Mouse (Mus musculus) adrenal gland, adult 18-20 months (tissue): ENCODE measurements around the gene Birc5. TPM values are rescaled to one million over a fixed set of nuclear protein-coding genes. Genes with fewer than 3 reads are reported as not detected.
"Not testable (repeated sequence)": the region's sequence is repeated elsewhere in the genome, so short reads cannot be mapped to it uniquely, and the experiment has no call there.

Source experiments
- DNase-seq, 2 experiments: peaks; one replicate each; pipeline ENCODE4 v3.0.0; 2021 to 2022; ENCODE audit warnings: low spot score in 2 of 2
- total RNA-seq, 2 experiments: library from RNA; stranded (reverse); gene quantifications; 1 replicate in 1 of 2; 2 replicates in 1 of 2; pipeline ENCODE4 v1.2.3; 2021

Gene Birc5
- total RNA-seq, 2 experiments from 2014 or later: 0.61 to 1.2 TPM

DNA sequence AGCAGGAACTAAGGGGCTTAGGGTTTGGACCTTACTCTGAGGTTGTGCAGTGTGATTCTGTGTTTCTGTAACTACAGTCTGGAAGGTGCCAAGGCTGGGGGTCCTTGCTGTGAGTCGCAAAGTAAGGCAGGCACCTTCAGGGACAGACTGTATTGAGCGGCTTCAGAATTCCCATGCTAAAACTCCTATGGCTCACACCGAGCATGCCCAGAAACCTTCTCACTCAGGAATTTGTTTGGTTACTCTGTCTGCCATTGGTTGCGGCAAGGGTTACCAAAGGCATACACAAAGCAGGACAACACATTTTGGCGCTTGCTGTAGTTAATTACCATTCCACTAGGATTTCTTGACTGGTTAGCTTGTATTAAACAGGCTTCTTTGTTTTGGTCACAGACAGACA is 22.9 kb upstream of the Birc5 start:
- no peak for DNase-seq

DNA sequence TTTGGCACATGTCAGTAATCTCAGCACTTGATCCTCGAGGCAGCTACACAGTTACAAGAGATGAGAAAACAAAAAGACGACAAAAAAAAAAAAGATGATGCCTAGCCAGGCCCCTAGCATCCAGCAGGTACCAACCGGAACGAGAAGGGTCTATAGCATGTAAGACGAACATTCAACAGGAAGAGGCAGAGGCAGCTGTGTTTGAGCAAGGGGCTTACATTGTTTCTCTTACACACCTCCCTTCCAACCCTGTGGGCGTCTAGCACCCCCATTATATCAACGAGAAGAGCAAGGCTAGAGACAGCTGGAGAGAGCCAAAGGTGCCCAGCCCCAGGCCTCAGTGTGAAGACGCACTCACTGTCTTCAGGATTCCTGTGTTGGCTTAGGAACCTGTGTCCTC is 22.1 kb upstream of the Birc5 start:
- DNase-seq: no peak

DNA sequence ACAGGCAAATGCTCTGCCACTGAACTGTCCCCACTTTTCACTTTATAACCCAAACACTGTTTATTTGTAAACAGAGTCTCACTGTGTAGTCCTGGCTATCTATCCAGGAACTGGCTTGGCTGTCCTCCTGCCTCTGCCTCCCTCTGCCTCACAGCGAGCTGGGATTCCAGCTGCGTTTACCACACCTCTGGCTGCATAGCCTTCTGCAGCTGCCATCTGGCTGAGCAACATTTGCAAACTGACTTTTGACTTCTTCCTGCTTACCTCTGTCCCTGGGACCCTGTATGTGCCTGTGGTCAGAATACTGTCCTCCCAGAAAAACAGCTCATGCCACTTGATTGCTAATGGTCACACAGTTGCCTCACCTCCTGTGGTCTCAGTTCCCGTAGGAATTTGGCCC is 21.7 kb upstream of the Birc5 start:
- no peak for DNase-seq

DNA sequence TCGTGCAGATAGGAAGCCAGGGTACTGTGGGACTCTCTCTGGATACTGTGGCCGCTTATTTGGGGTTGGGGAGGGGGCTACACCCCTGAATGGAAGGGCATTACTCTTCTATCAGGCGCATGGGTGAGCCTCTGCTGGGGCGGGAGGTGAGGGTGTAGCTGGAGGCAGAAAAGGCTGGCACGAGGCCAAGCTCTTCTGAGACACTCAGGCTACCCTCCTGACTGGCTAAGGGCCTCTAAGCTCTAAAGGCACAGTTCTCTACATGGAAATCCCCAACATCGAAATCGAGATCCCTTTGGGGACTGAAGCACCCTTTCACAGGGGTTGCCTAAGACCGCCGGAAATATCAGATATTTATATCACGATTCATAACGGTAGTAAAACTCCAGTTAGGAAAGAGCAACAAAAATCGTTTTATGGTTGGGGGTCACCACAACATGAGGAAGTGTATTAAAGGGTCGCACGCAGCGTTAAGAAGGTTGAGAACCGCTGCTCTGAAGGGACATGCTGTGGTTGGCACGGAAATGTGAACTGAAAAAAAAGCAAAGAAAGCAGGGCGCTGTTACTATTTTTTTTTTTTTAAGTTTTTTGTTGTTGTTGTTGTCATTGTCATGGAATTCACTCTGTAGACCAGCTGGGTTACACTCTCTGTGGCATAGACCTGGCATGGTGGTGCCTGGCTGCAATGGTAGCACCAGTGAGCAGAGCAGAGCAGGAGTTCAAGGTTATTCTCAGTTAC is 20.7 kb upstream of the Birc5 start:
- no peak for DNase-seq

DNA sequence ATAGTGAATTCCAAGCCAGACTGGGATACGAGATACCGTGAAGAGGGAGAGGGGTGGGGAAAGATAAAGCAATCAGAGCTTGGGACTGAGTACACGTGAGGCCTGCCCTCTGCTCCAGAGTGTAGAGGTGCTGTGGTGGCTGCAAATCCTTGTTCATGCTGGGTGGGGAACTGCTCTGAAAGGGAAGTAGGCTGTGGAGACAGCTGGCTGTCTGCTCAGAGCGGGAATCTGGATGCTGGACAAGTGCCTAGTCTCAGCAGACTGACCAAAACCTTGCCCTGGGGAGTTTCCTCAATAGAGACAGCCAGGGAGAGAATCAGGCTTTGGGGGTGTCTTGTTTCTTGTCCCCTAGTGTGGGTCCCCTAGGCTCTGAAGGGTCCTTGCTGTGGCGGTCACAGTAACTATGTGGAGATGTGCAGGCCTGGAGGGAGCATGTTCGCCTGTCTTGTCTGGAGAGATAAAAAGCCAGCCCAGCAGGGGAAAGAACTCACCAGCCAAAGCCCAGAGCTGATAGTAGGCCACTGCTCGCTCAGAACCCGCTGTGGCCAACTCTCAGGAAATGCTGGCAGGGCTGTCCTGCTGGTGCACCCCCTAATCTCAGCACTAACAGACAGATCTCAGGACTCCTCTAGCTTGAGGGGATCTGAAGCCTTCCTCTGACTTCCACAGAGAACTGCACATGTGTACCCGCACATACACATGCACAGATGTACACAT is 20.0 kb upstream of the Birc5 start:
- no peak for DNase-seq

DNA sequence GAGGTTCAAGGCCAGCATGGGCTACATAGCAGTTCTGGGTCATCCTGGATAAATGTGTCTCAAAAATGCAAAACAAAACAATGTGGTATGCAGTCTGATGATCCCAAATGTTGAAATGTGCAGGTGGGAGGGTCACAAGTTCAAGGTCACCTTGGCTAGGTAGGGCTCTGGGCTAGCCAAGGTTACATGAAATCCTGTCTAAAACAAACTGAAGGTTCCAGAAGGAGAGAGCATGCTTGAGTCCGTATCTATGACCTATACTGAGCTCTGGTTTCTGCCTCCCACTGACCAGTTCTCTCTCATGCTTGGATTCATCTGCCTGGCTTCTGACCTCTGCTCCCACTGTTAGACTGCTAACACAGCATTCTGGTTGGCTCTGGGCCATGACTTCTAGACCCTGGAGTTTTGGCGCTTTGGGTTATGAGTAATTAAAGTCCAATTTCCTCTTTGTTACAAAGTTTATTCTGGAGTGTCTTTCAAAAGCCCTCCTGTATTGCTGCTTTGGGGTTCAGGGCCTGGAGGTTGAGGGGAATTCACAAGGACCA is 19.3 kb upstream of the Birc5 start:
- no peak for DNase-seq

DNA sequence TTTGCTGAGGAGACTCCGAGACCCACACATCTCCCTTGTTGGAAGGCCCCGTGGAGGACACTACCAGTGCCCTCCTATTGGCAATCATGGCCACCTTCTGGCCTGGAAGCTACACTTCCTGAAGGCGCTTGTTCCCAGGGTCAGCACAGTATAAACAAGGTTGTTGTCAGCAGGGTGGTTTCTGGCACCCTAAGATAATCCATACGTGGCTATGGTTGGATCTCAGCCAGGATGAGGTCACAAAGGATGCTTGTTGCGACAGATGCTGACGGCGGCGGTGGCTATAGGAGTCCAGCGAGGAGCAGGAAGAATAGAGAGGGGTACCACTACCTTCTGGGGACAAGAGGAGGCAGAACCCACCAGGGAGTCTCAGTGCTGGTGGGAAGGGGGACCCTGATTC is 18.6 kb upstream of the Birc5 start:
- DNase-seq: no peak

DNA sequence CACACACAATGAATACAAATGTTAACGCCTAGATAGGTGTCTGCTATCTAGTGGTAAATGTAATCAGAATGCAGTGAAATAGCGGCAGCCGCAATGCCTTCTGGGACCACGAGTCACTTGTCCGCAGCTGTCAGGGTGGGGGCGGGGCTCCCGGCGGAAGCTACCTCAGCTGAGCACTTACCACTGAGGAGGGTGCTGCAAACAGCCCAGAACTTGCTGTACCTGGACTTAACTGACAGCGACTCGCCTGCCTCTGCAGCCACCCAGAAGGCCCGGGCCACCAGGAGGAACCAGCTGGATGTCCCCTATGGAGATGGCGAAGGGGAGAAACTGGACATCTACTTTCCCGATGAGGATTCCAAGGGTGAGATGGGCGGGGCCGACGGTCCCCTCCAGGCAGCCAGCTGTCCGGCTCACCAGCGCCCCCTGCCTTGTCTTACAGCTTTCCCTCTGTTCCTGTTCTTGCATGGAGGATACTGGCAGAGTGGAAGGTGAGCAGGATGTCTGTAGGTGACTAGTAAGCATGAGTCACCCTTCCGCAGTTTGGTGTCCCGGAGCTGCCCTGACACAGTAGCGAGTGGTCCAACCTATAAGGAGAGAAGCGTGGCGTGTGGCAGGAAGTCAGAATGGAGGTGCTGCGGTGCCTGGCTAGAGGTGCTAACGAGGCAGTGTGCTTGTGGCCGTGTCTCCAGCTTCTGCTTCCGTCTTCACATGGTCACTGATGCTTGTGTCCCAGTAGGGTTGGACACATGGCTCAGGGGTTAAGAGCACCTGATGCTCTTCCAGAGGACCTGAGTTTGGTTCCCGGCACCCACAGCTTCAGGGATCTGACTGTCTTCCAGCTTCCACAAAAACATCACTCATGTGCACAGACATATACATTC is 16.7 kb upstream of the Birc5 start:
- peak; percentile 52 to 76 for DNase-seq

DNA sequence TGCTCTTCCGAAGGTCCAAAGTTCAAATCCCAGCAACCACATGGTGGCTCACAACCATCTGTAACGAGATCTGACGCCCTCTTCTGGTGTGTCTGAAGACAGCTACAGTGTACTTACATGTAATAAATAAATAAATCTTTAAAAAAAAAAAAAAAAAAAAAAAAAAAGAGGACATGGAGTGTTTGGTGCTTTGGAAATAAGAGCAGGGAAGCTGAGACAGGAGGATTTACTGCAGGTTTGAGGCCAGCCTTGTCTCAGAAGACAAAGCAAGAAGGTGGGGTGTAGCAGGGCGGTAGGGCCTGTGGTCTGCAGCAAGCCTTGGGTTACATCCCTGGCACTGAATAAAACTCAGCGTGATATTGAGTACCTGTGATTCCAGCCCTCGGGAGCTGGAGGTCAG is 15.5 kb upstream of the Birc5 start:
- not testable (repeated sequence) for DNase-seq

DNA sequence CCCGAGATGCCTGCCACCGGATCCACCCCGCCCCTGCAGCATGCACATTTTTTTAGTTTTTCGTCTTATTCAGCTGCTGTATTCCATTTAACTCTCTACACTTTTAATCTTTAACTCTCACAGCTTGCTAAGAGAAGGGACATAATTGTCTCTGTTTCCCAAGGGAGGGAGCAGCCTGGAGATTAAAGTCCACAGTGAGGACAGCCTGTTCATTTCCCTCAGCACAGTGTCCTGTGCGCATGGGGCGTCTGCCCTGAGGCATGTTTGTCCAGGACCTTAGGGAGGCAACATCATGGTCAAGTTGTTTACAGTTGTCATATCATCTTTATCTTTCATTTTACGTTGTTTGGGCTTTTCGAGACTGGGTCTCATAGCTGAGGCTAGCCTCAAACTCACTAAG is 15.0 kb upstream of the Birc5 start:
- DNase-seq: no peak

DNA sequence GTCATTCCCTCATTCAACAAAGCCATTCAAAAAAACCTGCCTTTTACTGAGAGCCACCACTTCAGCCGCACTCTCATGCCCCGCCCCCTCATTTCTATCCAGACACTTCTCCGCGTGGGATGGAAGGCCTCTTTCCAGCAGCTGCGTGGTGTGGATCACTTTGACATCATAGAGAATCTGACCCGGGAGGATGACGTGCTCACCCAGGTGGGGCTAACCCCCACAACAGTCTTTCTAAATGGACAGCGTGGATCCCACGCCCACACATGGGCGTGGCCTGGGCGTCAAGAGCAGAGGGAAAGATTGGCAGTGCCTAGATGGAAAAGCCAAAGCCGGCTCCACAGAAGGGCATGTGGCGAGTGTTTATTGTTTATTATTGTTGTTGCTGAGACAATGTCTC is 12.7 kb upstream of the Birc5 start:
- DNase-seq: no peak

DNA sequence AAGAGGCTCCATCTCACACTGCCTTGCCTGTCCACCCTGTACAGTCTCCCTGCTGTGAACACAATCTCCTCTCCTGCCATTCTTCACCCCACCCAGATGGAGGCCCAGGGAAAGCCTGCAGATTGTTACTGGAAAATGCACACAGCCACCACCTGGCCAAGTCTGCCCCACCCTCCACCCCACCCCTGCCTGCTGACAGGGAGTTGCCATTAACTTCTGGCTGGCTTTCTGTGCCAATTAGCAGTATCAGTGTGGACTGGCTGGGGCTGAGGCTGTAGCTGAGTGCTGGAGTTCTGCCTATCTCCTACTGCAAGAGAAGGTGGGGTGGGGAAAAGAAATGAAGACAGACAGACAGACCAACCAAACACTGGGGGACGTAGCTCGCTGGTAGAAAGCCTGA is 10.5 kb upstream of the Birc5 start:
- DNase-seq: no peak

DNA sequence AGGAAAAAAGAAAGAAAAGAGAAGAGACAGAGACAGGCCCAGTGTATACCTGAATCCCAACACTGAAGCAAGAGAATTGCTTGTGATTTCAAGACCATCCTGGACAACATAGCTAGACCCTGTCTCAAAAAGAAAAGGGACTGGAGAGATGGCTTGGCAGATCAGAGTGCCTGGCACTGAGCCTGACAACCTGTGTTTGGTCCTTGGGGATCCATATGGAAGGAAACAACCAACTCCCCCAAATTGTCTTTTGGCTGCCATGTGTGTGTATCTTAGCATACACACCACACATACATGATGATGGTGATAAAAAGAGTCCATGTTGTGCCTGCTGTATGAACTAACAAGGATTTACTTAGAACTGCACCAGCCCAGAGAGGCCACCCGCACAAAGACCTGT is 10.0 kb upstream of the Birc5 start:
- no peak for DNase-seq

DNA sequence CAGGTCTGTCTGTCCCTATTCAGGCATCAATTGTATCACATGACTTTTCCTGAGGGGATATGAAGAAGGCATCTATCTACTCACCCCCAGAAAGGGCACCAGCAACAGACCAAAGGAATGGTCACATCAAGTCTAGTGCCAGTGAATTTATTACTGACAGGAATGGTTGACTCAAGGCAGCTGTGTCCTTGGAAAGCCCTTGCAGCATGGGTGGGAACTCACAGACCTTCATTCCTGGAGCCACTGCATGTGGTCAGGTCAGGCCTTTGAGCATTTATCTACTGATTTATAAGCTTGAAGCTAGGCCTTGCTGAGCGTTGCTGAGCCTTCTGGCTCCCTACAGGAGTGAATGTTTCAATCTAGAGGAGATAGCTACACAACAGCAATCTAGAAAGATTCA is 8.1 kb upstream of the Birc5 start:
- no peak for DNase-seq

DNA sequence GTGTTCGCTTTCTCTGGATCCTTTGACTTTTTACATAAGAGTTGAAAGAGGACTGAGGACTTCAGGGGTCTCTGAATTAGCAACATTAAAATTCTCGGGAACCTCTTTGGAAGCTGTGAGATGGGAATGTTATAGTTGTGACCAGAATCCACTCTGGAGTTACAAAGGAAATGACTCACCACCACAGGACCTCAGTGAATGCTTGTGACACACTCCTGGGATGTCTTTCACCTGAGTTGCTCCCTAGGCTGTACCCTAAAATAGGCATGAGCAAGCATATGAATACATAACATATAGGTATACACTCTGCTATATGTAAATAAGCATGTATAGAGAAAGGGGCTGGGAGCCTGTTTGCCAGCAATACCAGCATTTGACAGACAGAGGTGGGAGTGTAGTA is 5.6 kb upstream of the Birc5 start:
- DNase-seq: no peak

DNA sequence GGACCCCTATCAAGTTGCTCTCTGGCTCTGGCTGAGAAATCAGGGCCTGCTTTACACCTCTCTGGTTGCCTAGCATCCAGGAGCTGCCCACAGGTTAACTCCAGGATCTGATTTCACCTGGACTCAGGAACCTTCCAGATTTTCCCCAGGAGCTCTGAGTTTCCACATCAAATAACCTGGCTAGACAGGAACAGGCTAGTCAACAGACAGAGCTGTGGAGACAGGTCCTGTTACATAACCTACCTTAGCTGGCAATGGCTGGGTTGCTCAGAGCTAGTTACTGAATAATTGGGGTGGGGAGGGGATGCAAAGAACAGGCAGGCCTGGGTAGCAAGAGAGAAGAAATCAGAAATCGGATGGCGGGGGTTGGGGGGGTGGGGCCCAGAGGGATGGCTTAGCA is 4.1 kb upstream of the Birc5 start:
- DNase-seq: no peak

DNA sequence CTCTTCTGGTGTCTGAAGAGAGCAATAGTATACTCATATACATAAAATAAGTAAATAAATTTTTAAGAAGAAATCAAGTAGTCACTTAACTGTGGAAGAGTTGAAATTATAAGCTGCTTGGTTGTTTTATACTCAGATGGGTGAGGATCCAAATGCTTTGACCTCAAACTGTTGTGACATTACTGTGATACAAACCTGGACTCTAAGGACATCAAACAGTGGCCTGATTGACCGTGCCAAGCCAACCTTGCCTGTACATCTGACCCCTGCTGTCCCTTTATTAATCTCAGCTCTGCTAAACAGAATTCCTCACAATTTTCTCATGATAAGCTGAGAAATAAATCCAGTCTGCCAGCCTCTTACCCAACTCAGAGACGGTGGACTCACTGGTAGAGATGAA is 3.4 kb upstream of the Birc5 start:
- DNase-seq: no peak

DNA sequence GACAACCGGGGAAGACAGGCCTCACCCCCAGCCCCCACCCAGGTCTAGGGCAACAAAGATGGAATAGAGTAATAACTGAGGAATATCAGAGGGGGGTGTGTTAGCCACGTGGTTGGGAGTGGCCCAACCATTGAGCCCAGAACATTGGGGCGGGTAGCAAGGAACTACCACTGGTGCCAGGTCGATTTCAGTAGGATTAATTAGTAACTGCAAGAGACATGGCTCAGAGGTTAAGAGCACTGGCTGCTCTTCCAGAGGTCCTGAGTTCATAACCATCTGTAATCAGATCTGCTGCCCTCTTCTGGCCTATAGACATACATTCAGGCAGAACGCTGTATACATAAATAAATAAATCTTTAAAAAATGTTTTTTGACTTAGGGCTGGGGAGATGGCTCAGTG is 2.4 kb upstream of the Birc5 start:
- no peak for DNase-seq

DNA sequence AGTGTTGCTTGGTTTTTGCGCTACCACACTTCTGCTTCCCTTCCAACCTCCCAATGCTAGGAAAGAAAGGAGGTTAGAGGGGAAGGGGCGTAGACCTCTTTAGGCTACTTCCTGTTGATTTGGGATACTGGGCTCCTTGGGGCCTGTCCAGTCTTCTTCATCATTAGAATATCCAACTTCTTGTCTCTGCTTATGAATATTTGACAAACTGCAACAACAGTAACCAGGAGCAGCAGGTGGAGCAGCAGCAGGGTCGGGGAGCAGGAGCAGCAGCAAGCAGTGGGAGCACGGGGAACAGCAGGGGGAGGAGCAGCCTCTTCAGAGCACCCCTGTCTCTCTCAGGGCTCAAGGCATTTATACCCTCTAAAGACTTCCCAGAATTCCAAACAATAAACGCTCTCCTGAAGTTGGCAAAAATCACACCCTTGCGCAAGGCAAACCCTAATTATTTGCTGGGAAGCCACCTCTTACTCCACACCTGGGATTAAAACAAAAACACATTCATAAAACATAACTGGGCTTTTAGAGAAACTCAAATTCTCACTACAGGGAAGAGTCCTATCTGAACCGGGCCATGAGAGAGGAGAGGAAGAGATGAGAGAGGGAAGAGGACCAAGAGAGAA is 1.3 kb upstream of the Birc5 start:
- DNase-seq: no peak

DNA sequence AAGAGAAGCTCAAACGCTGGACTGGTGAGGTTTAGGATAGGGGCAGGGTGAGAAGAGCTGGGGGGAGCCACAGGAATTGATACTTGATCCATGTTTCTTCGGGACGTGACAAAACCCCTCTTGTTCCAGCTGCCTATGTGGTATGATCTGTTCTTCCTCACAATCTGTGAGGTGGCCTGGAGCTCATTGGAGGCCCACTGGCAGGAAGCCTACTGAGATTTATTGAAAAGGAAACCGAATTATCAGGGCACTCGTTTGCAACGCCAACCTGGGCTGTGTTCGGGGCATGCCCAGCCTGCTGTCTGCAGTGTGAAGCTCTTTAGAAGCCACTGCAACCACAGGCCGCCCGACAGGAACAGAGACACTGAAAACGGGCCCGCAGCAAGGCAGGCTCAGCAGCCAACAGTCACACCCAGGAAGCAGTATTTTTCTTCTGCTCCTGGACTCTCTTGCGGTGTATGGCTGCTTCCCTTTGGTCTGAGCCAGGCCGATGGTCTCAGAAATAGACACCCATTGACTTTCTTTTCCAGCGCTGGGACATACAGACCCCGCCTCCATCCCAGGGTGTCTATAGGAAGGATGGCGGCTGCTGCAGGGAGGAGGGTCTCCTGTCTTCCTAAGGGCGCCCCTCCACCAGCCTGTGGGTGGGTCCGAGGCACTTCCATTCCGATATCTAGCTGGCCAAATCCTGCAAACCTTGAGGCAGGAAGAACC is 623 bp upstream of the Birc5 start:
- DNase-seq: peak in 1 of 2 experiments; percentile 39

DNA sequence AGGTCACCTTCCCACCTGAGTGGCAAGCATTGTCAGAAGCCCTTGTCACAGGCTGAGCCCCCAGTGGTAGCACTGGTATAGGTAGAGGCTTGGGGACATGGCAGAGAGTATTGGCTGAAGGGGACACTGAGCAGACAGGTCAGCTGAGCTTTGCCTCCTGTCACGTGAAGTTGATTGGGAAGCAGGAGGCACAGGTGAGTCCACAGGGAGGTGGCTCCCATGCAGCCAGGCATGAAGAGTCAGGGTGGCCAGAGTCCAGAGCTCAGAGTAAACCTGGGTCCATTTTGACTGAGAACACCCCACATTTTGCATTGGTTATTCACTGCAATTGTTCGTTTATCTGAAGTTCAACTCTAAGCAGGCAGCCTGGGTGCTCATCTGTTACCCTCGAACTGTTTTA is 3.8 kb downstream of the Birc5 start:
- no peak for DNase-seq
